Mouse (Mus musculus) c-Kit-positive CD71-negative TER-119-negative erythroid progenitor cells, embryonic 14.5 days (primary cell): Measurements from ENCODE around the gene 0610040J01Rik.
"Not testable (repeated sequence)": the region's sequence is repeated elsewhere in the genome, so short reads cannot be mapped to it uniquely, and the experiment has no call there.

Experiments
- DNase-seq: peaks from one replicate; pipeline ENCODE4 v3.0.0-alpha.2; 2013; ENCODE audit warnings: low read depth

Gene 0610040J01Rik

DNA sequence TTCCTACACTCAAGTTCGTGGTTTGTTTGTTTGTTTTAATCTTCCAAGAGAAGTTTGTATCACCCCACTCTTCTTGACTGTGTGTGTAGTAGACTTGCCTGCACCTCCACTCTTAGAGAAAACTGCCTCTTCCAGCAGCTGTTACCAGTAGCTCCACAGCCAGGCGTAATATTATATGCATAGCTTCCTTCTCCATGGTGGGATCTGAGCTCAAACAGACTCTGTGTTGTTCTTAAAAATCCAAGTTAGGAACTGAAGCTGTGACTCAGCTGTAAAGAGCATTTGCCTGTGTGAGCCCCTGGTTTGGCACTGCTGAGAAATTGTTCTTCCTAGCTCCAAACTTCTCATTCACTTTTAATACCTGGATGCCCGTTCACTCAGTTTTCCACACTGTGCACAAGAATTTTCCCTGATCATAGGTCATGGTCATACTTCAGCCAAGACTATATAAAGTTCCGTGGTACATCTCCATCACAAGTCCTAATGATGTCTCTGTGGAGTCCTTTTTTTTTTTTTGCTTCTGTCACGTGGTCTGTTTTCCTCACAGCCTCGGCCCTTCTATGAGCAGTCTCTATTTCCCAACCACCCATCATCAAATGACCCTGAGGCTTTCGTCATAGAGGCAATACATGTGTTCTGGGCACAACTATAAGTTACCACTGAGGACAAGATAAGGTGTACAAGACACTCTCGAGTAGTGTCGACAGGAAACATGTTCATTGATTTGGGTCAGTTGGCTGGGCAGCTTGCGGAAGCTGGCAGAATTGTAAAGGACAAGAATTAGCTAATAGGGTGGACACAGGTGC, 16.4 kb downstream of the 0610040J01Rik start:
- DNase-seq, result no peak

DNA sequence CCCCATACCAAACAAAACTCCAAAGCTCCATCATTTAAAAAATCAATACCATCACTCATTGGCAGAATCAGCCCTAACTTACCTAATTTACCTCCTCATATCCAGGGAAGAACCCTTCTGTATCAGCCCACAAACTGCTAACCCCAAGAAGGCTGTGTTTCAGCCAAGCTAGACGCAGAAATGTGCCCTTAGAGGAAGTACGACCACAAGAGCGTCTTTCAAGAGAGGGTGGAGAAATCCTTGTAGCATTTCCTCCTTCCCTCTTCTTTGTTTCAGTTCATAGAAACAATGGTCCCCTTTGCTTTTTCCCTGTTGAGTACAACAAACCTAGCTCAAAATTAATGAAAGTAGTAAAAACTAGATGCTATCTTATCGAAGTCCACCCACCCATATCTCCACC, 18.9 kb downstream of the 0610040J01Rik start:
- no peak for DNase-seq

DNA sequence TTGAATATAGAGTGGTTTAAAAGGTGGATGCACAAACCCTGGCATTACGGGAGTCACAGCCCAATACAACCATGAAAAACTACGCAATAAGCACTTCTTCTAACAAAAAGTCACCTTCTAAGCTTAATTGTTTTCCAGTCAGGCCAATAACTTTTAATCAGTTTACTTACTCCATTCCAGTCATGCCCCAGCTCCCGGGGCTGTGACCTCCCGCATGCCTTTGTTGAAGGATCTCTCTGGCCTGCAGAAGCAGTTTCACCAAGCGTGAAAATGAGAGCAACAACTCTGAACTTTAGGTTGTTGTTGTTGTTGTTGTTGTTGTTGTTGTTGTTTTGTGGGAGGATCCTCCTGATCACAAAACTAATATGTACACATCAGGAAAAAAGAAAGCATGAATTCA, 21.8 kb downstream of the 0610040J01Rik start:
- DNase-seq, result no peak

DNA sequence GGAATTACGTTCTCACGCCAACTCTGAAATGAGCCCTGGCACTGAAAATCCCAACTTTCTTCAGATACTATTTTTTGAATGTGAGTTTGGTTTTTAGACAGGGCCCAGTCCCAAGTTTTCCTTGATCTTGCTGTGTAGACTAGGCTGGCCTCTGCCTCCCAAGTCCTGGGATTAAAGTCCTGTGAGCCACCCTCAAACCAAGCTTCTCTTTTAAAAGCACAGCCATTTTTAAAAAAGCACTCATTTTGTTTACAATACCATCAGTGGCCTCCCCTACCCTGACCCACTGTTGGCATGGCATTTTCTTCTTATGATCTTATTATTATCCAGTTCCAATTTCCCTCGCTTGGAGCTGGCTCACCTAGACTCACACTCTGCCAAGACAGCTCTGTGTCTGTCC, 22.3 kb downstream of the 0610040J01Rik start:
- no peak for DNase-seq

DNA sequence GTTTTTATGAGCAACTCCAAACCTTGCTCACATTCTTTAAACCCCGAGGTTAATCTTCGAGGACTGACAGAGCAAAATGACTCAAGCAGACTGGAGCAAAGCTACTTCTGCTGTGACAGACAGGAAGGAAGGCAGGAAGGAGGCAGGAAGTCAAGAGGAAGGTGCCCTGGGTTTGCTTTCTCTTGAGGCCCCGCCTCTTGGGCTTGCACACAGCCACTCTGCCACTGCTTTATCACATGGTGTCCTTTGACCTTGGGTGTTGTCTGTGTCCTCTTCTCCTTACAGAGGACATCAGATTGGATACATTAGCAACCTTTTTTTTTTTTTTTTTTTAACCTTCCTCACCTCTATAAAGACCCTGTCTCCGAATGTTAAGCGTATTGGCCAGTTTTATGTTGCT, 25.0 kb downstream of the 0610040J01Rik start:
- DNase-seq, result no peak

DNA sequence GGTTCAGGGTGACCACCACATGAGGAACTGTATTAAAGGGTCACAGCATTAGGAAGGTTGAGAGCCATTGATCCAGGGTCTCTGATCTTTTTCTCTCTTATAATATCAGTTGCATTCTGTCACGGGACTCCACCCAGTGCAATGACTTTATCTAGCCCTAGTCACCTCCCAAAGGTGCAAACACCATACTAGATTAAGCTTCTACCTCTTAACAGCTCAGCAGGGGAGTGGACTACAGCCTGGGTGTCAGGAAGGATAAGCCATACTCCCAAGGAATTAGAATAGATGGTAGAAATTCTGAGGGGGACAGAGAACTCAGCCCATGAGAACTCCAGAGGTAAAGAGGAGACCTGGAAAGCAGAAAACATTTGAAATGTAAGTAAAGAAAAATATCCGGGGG, 25.7 kb downstream of the 0610040J01Rik start:
- DNase-seq, result no peak

DNA sequence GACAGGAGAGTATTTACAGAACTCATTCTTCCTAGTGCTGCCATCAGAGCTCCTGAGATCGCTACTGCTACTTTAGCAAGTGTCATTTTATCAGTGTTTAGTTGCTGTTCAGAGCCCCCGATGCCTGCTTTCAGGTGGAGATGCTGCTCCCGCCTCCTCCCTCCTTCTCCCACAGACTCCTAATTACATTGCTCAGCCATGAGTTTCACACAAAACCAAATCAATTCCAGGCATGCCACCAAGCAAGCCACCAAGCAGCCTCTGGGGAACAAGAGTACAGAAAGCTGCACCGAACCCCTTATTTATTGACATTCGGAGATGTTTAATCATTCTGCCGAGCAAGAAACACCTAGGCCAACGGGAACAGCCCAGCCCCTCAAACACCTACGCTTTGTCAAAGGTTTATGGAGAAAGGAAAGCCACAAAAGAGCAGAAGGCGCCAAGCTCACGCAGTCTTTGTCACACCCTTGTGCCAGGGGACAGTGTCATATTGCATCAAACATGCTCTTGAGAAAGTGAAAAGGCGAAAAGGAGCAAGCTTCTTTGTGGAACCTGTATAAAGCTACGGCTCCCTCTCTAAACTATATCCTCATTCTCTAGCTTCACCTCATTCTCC, 27.7 kb downstream of the 0610040J01Rik start:
- no peak for DNase-seq

DNA sequence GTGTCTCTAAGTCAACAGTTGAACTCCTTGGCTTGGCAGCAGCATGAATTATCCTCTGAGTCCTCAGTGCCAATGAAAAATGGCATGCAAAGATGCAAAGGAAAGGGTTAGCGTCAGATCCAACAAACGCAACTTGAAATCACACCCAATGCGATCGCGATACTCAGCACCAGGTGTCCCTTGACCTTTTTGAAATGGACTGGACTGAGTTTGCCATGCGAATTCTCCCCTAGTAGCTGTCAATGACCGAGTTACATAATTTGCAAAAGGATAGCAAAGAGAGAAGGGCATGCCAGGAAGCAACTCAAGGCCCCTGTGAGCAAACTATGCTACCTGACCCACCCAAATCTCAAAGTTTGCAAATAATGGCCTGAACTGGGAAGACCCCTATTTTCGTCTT, 34.9 kb downstream of the 0610040J01Rik start:
- no peak for DNase-seq

DNA sequence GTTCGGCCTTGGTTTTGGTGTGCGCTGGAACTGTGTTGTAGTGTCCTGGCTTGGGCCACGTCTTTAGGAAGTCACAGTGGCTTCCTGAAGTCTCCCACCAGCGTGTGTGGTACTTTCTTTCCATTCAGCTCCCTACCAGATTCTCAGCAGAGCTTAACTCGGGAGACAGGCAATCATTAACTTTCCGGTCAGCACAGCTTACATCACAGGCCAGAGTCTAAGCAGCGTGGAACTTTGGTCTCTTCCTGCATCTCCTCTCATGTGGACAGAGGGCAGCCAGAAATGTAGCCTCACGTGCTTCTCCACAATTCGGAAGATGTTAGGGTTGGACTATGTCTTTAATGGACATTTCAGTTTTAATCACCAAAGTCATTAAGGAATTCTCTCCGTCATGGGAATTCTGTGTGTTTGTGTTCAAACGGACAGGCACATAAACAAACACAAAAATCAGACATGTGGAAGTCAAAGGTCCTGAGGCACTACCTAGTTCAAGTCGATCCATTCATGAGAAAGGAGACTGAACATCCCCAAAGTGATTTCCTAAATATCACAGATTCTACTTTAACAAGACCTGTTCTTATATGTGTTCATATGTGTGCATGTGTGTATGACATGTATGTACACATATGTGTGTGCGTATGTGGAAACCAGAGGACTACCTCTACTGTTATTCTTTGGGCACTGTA, 35.5 kb downstream of the 0610040J01Rik start:
- no peak for DNase-seq

DNA sequence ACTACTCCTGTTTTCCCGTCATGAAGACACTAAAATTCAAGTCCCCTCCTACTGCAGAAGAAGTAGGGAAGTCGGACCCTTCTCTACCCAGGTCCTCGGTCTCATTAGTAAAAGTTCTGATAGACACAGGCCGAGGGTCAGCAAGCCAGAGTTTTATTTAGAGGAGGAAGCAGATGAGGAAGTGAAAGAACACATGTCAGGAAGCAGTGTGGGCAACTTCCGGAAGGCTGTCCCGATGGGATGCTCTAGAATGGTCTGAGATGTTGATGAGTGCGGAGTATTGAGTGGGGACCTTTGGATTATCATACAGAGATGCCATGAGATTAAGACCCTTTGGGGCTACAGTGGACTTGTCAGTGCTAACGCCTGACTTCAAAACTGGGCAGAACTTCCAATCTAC, 46.7 kb downstream of the 0610040J01Rik start:
- no peak for DNase-seq

DNA sequence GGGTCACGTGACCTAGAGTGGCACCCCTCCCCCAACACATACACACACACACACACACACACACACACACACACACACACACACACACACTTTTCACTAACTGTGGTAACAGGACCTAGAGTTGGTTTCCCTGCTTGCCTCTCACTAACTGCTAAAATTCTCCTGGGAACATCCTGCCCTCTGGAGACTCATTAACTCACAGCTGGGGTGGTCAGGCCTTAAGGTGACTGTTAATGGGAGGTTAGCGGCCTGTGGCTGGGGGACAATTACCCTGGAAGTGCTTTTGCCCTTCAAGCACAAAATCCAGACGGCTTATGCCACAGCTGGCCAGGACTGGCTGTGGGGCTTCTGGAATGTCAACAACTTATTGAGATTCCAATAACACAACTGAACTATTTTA, 55.3 kb downstream of the 0610040J01Rik start:
- DNase-seq, result no peak

DNA sequence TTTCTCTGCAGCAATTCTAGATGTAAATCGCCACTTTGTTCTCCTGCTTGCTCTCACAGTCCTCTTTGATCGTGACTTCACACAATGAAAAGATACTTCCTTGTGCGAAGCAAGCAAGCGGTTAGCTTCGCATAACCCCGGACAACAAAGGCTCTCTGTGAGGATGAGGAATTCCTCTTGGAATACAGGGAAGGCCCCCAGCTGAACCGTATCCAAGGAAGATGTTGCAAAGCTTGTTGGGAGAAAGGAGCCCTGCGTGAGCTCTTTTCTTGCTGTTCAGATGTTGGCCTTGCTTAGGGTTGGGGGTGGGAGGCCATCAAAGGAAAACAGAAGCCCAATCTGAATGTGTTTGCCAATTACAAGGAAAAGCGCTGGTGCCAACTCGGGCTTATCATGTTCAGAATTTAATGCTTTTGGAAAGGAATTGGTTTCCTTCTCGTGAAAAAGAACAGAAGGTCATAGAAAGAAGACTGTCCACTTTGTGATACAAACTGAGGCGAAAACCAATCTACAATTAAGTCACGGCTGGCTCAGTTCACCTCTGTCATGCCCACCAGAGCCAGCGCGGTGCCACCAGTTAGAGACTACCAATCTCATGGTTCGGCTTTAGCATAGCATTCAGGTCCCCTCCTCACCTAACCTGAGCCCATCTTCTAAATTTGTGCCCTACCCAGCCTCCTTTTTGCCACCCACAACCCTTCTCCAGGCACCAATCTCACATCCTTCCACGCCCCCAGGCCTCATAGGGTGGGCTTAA, 60.2 kb downstream of the 0610040J01Rik start:
- no peak for DNase-seq

DNA sequence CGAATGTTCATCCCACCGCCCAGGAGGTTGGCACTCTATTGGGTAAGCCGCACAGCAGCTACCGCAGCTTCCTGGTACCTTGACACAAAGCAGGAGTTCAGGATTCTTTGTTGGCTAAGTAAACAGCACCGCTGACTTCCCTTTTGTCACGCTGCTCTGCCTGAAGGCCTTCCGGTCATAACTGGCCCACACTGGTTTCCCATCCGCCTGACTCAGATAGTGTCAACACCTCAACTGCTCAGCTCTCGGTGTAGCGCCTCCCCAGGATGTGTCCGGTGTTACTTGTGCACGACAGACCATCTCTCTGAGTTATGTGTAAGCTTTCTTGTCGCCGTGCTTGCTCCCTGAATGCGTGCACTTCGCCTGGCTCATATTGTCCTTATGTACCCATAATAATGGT, 62.7 kb downstream of the 0610040J01Rik start:
- no peak for DNase-seq

DNA sequence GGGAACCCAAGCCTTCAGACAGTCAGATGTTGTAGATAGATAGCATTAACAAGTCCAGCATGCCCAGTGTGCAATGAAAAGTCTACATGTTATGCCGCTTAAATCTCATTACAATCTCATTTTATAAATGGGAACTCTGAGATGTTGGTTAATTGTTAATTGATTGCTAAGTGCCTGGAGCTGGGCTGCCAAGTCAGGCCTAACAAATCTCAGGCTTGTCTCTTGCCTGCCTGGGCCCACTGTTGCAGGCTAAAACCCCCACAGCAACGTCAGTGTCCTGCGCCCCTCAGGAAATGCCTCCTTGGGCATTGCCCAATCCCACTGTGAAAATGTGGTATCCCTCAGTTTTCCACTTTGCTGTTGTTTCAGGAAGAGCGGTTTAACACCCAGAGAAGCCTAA, 63.9 kb downstream of the 0610040J01Rik start:
- no peak for DNase-seq

DNA sequence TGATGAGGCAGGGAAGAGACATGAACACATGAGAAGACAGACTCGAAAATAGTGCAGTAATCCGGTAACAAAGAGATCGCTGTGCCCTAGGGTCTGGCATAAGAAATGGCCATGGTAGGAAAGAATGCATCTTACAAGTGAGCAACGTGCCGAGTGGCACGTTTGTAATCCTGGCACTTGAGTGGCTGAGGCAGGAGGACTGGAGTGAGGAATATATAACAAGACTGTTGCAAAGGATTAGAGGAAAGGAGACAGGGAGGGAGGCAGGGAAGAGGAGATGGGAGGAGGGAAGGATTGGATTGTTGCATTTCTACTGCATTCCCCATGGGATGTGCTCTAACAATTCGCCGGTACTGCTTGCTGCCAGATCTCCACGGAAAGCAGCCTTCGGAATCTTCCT, 66.9 kb downstream of the 0610040J01Rik start:
- no peak for DNase-seq

DNA sequence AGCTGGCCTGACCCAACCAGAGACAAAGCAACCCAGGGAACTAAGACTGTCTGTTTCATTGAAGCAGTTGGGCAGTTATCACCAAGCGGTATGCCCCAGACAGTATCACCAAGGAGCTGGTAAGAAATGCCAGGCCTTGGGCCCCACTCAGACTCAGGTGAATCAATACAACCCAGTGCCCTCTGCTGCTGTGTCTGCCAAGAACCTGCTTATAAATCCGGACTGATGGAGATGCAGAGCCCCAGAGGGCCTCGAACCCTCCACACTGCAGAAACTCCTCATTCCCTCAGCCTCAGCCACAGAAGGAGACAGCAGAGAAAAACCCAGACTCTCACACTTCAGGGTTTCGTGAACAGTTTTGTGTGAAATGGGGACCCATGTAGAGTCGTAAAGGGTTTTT, 74.1 kb downstream of the 0610040J01Rik start:
- DNase-seq, result no peak

DNA sequence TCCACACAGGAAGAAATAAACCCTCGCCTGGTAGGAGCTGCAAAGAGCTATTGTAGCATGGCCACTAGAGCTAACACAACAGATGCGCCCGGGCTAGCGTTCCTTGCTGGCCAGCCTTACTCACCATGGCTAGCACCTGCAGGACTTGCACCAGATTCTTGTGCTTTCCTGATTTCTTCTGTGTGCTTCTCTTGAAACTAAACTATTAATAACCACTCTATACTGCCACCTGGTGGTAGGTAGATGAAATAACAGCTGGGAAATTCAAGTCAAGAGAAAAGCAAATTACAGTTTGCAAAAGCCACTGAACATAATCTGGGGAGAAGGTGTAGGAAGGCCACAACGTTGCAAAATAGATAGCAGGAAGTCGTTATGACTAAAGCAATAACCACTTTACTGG, 74.5 kb downstream of the 0610040J01Rik start:
- DNase-seq, result peak; percentile 41

DNA sequence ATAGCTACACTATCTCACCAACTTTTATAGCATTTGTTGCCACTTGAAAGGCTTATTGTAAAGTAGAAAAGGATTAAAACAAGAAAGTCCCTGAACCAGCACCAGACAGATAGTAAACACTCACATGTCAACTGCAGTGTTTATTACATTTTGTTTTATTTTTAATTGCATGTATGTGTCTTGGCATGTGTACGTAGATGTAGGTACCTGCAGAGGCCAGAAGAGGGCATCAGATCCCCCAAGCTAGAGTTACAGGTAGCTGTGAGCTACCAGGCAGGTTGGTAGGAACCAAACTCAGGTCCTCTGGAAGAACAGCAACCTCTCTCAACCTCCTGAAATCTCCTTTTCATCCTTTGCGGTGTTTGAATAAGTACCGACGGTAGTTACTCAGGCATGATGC, 74.9 kb downstream of the 0610040J01Rik start:
- no peak for DNase-seq

DNA sequence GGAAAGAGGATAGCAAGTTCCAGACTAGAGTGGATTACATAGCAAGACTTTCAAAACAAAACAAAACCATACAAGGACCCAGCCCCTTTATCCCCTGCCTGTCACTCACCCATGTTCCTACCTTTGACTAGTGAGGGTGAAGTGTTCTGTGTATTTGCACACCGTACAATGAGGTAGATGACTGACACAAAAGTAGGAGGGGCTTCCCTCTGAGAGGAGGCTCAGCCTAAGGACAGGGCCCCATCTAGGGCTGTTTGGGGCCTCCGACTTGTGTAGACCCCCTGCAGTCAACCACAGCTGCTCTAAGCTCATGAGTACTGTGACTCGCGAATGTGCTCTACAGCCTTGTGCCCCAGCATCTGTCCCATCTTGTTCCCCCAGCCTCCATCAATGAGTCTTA, 79.1 kb downstream of the 0610040J01Rik start:
- DNase-seq, result no peak

DNA sequence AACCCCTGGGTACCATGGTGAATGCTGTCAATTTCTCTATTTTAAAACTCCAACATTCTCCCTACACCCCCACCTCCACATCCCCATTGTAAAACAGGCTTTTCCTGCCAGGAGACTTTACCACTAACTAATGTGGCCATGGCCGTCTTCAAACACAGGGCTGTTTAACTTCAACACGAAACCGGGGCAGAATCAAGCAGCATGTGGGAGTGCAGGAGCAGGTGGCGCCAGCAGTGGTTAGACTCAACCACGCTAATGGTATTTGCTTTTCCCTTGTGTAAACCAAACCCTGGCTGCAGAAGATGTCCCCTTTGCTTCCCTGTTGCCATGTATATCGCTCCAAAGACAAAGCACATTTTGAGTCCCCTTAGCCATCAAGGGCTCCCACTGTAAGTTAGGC, 79.7 kb downstream of the 0610040J01Rik start:
- DNase-seq, result no peak

DNA sequence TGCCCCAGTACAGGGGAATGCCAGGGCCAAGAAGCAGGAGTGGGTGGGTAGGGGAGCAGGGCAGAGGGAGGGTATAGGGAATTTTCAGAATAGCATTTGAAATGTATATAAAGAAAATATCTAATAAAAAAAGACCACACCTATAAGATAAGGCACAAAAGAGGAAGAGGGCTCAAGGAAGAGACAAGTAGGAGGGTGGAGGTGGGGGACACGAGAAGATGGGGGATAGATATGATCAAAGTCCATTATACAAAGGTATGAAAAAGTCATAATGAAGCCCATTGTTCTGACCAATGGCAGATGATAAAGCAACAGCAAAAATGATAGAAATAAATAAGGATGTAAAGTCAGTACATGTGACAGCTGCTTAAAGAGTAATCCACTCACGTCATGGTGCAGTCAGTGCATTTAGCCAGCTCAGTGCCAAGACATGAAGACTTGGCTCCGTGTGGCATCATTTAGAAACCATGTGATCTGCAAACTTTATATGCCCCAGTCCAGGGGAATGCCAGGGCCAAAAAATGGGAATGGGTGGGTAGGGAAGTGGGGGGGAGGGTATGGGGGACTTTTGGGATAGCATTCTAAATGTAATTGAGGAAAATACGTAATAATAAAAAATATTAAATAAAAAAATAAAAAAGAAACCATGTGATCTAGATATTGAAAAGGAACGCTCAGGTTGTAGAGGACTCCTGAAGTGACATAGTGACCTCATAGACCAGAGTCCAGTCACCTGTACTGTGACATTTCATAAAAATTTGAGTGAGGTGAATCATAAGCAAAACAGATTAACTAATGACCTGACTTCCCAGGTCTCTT, 85.0 kb downstream of the 0610040J01Rik start:
- DNase-seq, result not testable (repeated sequence)

DNA sequence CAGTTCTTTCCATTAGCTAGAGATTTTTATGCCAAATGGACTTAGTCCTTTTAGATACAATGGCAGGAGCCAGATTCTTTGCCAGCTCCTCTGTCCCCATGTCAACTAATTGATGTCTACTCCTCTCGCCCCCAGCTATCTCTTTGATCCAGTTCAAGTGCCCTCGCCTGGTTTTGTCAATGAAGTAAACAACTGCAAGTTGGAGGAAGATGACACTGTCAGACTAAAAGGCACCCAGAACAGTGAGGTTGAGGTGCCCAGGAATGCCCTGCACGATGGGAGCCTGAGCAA, 85.6 kb downstream of the 0610040J01Rik start:
- no peak for DNase-seq
